Mouse (Mus musculus) lung, embryonic 16.5 days (tissue): ENCODE data around the gene Acyp1. TPM values are rescaled to one million over a fixed set of nuclear protein-coding genes. Genes with fewer than 3 reads are reported as not detected.

Experiments
- ATAC-seq: fragments of 200-750 bp; cut with Nextera tagmentation; 2 replicates; pipeline ENCODE4 v1.8.0; 2017; ENCODE audit warnings: low read depth, mild to moderate bottlenecking, moderate library complexity
- H3K27ac ChIP-seq: fragments of 300-500 bp; sonication (generic); 2 replicates; pipeline ENCODE4 v1.5.1; 2014; ENCODE audit warnings: mild to moderate bottlenecking, control low read depth, low read length
- H3K27me3 ChIP-seq: fragments of 300-500 bp; sonication (generic); 2 replicates; pipeline ENCODE4 v1.6.1; 2014; ENCODE audit warnings: low read depth, low read length, mixed read lengths; ENCODE audit not compliant: control insufficient read depth, insufficient read depth
- H3K36me3 ChIP-seq: fragments of 300-500 bp; sonication (generic); 2 replicates; pipeline ENCODE4 v1.6.1; 2014; ENCODE audit warnings: low read length; ENCODE audit not compliant: control insufficient read depth, insufficient read depth
- H3K4me1 ChIP-seq: fragments of 300-500 bp; sonication (generic); replicated peaks from 2 replicates; pipeline ENCODE4 v1.6.1; 2014; ENCODE audit warnings: low read length, mixed read lengths; ENCODE audit not compliant: control insufficient read depth, insufficient read depth
- H3K4me2 ChIP-seq: fragments of 300-500 bp; sonication (generic); 2 replicates; pipeline ENCODE4 v1.6.1; 2014; ENCODE audit warnings: low read depth, low read length, control low read depth
- H3K4me3 ChIP-seq: fragments of 300-500 bp; sonication (generic); 2 replicates; pipeline ENCODE4 v1.5.1; 2014; ENCODE audit warnings: mild to moderate bottlenecking, low read length, control low read depth
- H3K9ac ChIP-seq: fragments of 300-500 bp; sonication (generic); 2 replicates; pipeline ENCODE4 v1.6.1; 2014; ENCODE audit warnings: low read length, control low read depth
- H3K9me3 ChIP-seq: fragments of 300-500 bp; sonication (generic); 2 replicates; pipeline ENCODE4 v1.6.1; 2016; ENCODE audit warnings: low read length; ENCODE audit not compliant: control insufficient read depth
- WGBS: fragments of 180-500 bp; shearing (Covaris S2); extraction: QIAGEN DNeasy Blood & Tissue Kit; methylation state at CpG from one replicate; pipeline ENCODE4 v1.1.7; 2014; 5-methylcytosine and 5-hydroxymethylcytosine counted together
- polyA plus RNA-seq: library from polyadenylated mRNA; unstranded; fragments of >200 nt; fragmentation: Nextera tagmentation; extraction: Ambion mirVana; gene quantifications from 2 replicates; pipeline ENCODE4 v1.2.1, GENCODE M21; 2015

Acyp1 gene
- polyA plus RNA-seq = 67.5 and 70.2 TPM in 2 replicates

DNA sequence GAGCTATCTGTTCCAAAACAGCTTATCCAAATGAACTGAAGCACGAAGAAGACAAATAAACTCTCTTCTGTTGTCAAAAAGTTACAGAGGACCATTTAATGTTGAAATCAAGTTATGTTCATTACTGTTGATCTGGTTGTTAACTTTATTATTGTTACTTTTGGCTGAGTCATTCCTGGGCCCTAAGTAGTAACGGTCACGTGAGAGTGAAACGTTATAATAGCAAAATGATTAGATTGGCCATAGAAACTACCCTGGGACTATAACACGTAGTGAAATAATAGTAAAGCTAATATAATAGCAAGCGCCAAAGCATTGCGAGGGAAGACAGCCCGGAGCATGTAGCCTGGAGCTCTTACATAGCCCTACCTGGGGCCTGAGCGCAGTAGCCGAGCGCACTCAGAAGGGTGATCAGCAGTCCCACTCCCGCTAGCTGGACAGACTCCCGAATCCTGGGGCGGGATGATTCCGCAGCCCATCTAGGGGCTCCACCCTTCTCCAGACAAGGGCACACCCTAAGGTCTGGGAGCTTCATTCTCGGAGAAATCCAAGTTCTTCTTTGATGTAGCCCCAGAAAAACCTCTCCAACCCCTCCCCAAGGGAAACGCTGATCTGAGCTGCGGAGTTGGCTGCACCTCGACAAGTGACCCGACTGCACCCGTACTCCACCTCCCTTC, at the start of gene Acyp1:
Gene Acyp1 (minus strand): TSS at position 630 of the 677 bp plus-strand sequence.
- Histone ChIP-seq H3K9me3 (no peaks in the 10 kb centered on the region), H3K4me2 (peak within 1 kb of the TSS; percentile 78), H3K27me3 (no peaks in the 10 kb centered on the region), H3K27ac (no peak within 1 kb of the TSS), H3K4me3 (peak within 1 kb of the TSS; percentile 55), H3K4me1 (0 out of 2 replicates have a peak, but pooled peaks cover 6% of the 10 kb centered on the region), H3K36me3 (no peaks in the 10 kb centered on the region), H3K9ac (peak within 1 kb of the TSS; percentile 72)
- 8% methylated on average over 21 of the region's 21 CpGs for WGBS
- ATAC-seq = peak; percentile 59

DNA sequence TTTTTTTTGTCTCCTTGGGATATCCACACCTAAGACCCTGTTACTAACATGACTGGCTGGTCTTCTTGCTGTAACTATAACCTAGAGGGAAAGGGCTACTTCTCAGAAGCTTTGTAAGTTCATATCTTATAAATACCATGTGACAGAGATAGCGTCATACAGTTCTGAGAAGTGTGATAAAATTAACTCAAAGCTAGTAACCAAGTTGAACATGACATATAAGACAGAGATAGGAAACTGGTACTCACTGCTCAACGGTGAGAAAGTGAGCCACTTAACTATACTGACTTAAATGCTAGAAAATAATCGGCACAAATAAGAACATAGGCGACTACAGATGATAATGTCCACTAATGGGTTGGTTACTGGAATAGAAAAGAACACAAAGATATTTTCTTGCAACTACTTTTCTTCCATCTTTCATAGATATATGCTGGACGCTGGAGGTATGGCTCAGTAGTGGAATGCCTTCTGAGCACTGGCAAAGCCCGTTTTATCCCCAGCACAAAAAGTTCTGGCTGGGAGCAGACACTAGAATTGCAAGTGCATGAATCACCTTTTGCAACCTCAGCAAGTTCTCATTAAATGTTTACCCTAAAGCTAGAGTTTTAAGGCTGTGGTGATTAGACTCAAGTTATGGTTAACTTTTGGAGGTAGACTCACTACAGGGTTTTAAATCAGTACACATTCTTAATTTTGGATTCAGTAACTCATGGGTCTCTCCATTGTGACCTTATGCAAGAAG, 49.5 kb upstream of the Acyp1 start:
- H3K9ac ChIP-seq = no peak overlapping the region
- H3K36me3 ChIP-seq = peaks cover 18% of the 10 kb centered on the region
- no peak overlapping the region for H3K27ac ChIP-seq
- no peaks in the 10 kb centered on the region for H3K27me3 ChIP-seq
- no peaks in the 10 kb centered on the region for H3K9me3 ChIP-seq
- ATAC-seq = no peak
- peaks cover 15% of the 10 kb centered on the region; the same call in 1 of the 2 replicates for H3K4me1 ChIP-seq
- peak overlapping the region; percentile 98 for H3K4me3 ChIP-seq
- H3K4me2 ChIP-seq = peak overlapping the region; percentile 73
- 74% methylated on average over 6 of the region's 6 CpGs for WGBS

DNA sequence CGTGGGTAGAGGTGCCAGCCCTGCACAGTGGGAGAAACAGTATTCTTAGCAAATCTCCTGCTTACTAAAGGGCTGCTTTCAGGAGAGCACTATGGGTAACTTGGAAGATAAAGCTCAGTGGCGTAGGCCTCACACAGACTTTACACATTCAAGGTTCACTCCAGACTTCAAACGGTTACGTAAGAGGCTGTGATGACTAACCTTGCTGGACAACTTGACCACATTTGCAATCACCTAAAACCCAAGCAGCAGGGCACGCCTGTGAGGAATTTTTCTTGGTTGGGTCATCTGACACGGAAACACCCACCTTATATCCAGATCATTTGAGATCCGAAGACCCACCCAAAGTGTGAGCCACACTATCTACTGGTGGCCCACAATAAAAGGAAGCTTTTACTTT, 41.9 kb upstream of the Acyp1 start:
- H3K4me2 ChIP-seq = no peak overlapping the region
- 81% methylated on average over 7 of the region's 7 CpGs for WGBS
- no peaks in the 10 kb centered on the region for H3K4me1 ChIP-seq
- no peaks in the 10 kb centered on the region for H3K27me3 ChIP-seq
- no peak for ATAC-seq
- H3K36me3 ChIP-seq = peaks cover 45% of the 10 kb centered on the region
- no peak overlapping the region for H3K4me3 ChIP-seq
- H3K9me3 ChIP-seq = no peaks in the 10 kb centered on the region
- no peak overlapping the region for H3K9ac ChIP-seq
- H3K27ac ChIP-seq = no peak overlapping the region

DNA sequence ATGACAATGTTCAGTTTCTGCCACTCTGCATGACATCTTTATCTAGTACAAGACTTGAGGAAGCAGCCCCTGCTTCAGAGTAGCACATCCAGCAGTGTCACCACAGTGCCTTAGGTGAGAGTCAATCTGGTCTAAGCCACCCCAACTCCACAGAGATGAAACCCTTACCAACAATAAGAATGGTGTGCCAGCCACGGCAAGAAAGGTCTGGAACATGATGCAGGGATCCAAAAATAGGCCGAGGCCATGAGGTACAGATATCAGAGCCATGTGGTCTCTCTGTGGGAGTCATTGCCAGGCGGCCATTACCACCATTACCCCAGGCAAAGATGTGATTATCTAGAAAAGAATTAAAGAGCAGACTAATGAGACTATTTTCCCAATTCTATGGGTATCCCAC, 20.4 kb upstream of the Acyp1 start:
- no peak for ATAC-seq
- 86% methylated on average over 3 of the region's 3 CpGs for WGBS
- Histone ChIP-seq H3K4me1 (peaks cover 3% of the 10 kb centered on the region; the same call in 1 of the 2 replicates), H3K9me3 (no peaks in the 10 kb centered on the region), H3K36me3 (peaks cover 64% of the 10 kb centered on the region), H3K27ac (no peak overlapping the region), H3K4me2 (no peak overlapping the region), H3K9ac (no peak overlapping the region), H3K4me3 (no peak overlapping the region), H3K27me3 (no peaks in the 10 kb centered on the region)

DNA sequence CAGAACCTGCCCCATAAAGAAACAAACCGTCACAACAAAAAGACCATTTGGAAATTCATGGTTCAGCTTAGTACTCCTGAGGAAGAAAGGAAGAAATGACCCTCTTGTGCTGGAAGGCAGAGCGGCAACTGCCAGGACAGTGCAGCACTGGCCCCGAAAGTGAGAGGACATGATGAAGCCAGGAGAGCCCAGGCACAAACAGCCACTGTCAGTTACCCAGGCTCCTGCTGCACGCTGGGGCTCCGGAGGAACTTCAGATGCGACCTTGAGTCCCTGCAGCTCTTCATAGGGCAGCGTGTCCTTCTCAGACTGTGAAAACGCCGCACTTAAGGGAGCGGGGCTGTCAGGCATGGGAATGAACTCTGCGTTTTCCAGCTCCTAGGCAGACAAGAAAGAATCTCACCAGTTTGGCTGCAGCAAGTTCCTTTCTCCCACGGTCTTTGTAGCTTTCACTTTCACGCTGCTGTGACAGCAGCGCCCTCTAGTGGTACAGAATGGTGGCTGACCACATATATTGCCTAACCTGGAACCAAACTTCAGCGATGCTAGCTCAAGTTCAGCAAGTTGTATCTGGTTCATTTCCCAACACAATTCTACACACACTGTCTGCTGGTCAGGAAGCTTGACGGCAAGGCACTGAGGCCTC, 17.1 kb upstream of the Acyp1 start:
- Histone ChIP-seq H3K27me3 (no peaks in the 10 kb centered on the region), H3K9me3 (no peaks in the 10 kb centered on the region), H3K9ac (no peak overlapping the region), H3K27ac (peak overlapping the region; percentile 36; the same call in 1 of the 2 replicates), H3K4me2 (no peak overlapping the region), H3K36me3 (peaks cover 75% of the 10 kb centered on the region), H3K4me1 (peaks cover 3% of the 10 kb centered on the region; the same call in 1 of the 2 replicates), H3K4me3 (no peak overlapping the region)
- 41% methylated on average over 16 of the region's 16 CpGs for WGBS
- peak; percentile 81 for ATAC-seq

DNA sequence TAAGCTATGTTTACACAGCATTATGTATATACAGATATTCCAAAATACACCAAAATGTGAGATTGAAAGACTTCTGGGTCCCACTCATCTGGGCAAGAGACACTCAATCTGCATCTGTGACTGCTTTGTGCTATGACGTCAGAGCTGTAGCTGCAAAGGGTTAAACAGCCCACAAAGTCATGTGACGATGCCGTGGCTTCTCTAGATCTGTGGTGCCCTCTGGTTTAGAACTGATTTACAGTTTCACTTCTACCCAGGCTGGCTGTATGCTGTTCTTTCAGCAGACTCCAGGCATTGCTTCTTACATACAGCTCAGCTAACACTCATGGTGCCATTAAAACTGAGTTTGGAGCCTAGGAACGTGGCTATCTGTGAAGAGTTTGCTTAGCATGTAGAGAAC, 16.5 kb upstream of the Acyp1 start:
- Histone ChIP-seq H3K9ac (no peak overlapping the region), H3K36me3 (peaks cover 69% of the 10 kb centered on the region), H3K27me3 (no peaks in the 10 kb centered on the region), H3K4me3 (no peak overlapping the region), H3K4me2 (no peak overlapping the region), H3K27ac (no peak overlapping the region), H3K4me1 (peaks cover 6% of the 10 kb centered on the region; the same call in 1 of the 2 replicates), H3K9me3 (no peaks in the 10 kb centered on the region)
- no peak for ATAC-seq
- 64% methylated on average over 4 of the region's 4 CpGs for WGBS

DNA sequence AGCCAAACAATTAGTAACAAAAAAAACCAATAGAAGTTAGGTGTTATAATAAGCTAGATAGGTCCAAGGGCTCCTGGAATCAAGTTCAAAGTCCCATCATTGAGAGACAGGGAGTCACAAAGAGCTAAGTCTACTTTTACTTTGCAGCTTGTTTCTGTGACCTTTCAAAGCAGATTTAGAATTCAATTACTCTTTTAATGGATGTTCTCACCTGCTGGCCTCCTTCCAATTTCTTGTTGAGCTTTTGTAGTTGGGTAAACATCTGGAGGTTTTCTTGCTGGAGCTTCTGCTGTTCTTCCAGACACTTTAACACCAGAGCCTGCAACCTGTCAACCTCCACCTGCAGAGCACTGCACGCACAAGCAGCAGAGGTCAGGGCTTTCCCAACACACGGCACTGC, 15.0 kb upstream of the Acyp1 start:
- H3K4me1 ChIP-seq = peaks cover 10% of the 10 kb centered on the region; the same call in 1 of the 2 replicates
- H3K4me2 ChIP-seq = no peak overlapping the region
- H3K36me3 ChIP-seq = peaks cover 58% of the 10 kb centered on the region
- WGBS = 65% methylated on average over 2 of the region's 2 CpGs
- no peaks in the 10 kb centered on the region for H3K9me3 ChIP-seq
- H3K27ac ChIP-seq = no peak overlapping the region
- H3K4me3 ChIP-seq = no peak overlapping the region
- no peaks in the 10 kb centered on the region for H3K27me3 ChIP-seq
- no peak overlapping the region for H3K9ac ChIP-seq
- ATAC-seq = no peak

DNA sequence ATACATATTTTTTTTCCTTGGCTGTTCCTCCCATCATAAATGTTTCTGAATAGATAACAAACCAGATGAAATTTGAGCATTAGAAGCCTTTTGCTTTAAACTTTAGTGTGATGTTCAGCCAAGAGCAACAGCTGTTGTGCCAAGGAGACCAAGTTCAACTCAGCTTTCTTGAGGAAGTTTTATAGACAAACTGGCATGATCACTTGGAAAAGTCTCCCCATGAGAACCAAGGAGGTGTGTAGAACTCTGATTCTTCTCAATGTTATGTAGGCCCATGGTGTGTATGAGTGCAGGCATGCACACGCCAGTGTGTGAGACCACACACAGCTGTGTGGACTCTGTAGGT, 10.6 kb upstream of the Acyp1 start:
- Histone ChIP-seq H3K27ac (peak overlapping the region; percentile 48; the same call in 1 of the 2 replicates), H3K9ac (no peak overlapping the region), H3K4me2 (no peak overlapping the region), H3K4me1 (peaks cover 7% of the 10 kb centered on the region; the same call in 1 of the 2 replicates), H3K36me3 (peaks cover 30% of the 10 kb centered on the region), H3K27me3 (no peaks in the 10 kb centered on the region), H3K9me3 (peaks cover 3% of the 10 kb centered on the region; the same call in 1 of the 2 replicates), H3K4me3 (no peak overlapping the region)
- 52% methylated on average over 1 of the region's 1 CpGs for WGBS
- ATAC-seq = 0 out of 2 replicates have a peak, but pooled peaks have one; percentile 22
